Mouse (Mus musculus) embryonic facial prominence, embryonic 15.5 days (tissue): ENCODE measurements at regions not wholly inside any gene's neighbourhood (a gene's known extent, or its start where the extent isn't known, plus 50 kb on each side); places are given as distances from the start of the nearest gene placed in this dataset.

ENCODE experiments used
- ATAC-seq: fragments of 200-750 bp; cut with Nextera tagmentation; 2 replicates; pipeline ENCODE4 v1.8.0; 2017; ENCODE audit warnings: low read depth, moderate TSS enrichment; ENCODE audit not compliant: insufficient number of reproducible peaks, low FRiP score, low TSS enrichment
- H3K27ac ChIP-seq: fragments of 300-500 bp; sonication (generic); replicated peaks from 2 replicates; pipeline ENCODE4 v1.5.1; 2015; ENCODE audit warnings: mild to moderate bottlenecking, inconsistent platforms
- H3K27me3 ChIP-seq: fragments of 300-500 bp; sonication (generic); 2 replicates; pipeline ENCODE4 v1.6.1; 2015; ENCODE audit warnings: inconsistent platforms
- H3K36me3 ChIP-seq: fragments of 300-500 bp; sonication (generic); 2 replicates; pipeline ENCODE4 v1.6.1; 2015; ENCODE audit warnings: mild to moderate bottlenecking, inconsistent platforms
- H3K4me1 ChIP-seq: fragments of 300-500 bp; sonication (generic); 2 replicates; pipeline ENCODE4 v1.6.1; 2015; ENCODE audit warnings: inconsistent platforms
- H3K4me2 ChIP-seq: fragments of 300-500 bp; sonication (generic); replicated peaks from 2 replicates; pipeline ENCODE4 v1.6.1; 2015; ENCODE audit warnings: mild to moderate bottlenecking, inconsistent platforms
- H3K4me3 ChIP-seq: fragments of 300-500 bp; sonication (generic); replicated peaks from 2 replicates; pipeline ENCODE4 v1.5.1; 2015; ENCODE audit warnings: mild to moderate bottlenecking, inconsistent platforms
- H3K9ac ChIP-seq: fragments of 300-500 bp; sonication (generic); 2 replicates; pipeline ENCODE4 v1.6.1; 2015; ENCODE audit warnings: inconsistent platforms
- H3K9me3 ChIP-seq: fragments of 300-500 bp; sonication (generic); replicated peaks from 2 replicates; pipeline ENCODE4 v1.6.1; 2016; ENCODE audit warnings: inconsistent platforms
- WGBS: fragments of 180-500 bp; shearing (Covaris S2); methylation state at CpG from one replicate; pipeline ENCODE4 v1.1.7; 2015; 5-methylcytosine and 5-hydroxymethylcytosine counted together

GRCm38 (mm10) chr13:110540543-110541265, 145.9 kb downstream of the Plk2 start:
- no peak overlapping the region for H3K9ac ChIP-seq
- no peak overlapping the region for H3K27ac ChIP-seq
- H3K4me2 ChIP-seq: no peak overlapping the region
- H3K4me3 ChIP-seq: no peak overlapping the region
- H3K36me3 ChIP-seq: no peaks in the 10 kb centered on the region
- WGBS: 55% methylated on average over 13 of the region's 13 CpGs
- no peak for ATAC-seq
- H3K27me3 ChIP-seq: no peaks in the 10 kb centered on the region
- H3K9me3 ChIP-seq: no peaks in the 10 kb centered on the region
- H3K4me1 ChIP-seq: no peaks in the 10 kb centered on the region

- no peak overlapping the region for H3K9ac ChIP-seq
- no peaks in the 10 kb centered on the region for H3K9me3 ChIP-seq
- 65% methylated on average over 5 of the region's 5 CpGs for WGBS
- no peak overlapping the region for H3K4me3 ChIP-seq
- H3K27me3 ChIP-seq: no peaks in the 10 kb centered on the region
- no peaks in the 10 kb centered on the region for H3K4me1 ChIP-seq
- no peak overlapping the region for H3K4me2 ChIP-seq
- no peak for ATAC-seq
- no peaks in the 10 kb centered on the region for H3K36me3 ChIP-seq
- H3K27ac ChIP-seq: no peak overlapping the region
These were observed 146.7 kb downstream of the Plk2 start for GRCm38 (mm10) chr13:110541288-110542148.

GRCm38 (mm10) chr13:110542303-110543065, 147.6 kb downstream of the Plk2 start:
- H3K27ac ChIP-seq: no peak overlapping the region
- no peaks in the 10 kb centered on the region for H3K36me3 ChIP-seq
- no peaks in the 10 kb centered on the region for H3K9me3 ChIP-seq
- H3K4me3 ChIP-seq: no peak overlapping the region
- H3K27me3 ChIP-seq: no peaks in the 10 kb centered on the region
- ATAC-seq: no peak
- no peak overlapping the region for H3K4me2 ChIP-seq
- WGBS: 86% methylated on average over 5 of the region's 5 CpGs
- H3K9ac ChIP-seq: no peak overlapping the region
- H3K4me1 ChIP-seq: no peaks in the 10 kb centered on the region

- no peak overlapping the region for H3K4me3 ChIP-seq
- H3K27ac ChIP-seq: no peak overlapping the region
- 65% methylated on average over 6 of the region's 6 CpGs for WGBS
- no peak for ATAC-seq
- H3K9ac ChIP-seq: no peak overlapping the region
- H3K9me3 ChIP-seq: no peaks in the 10 kb centered on the region
- no peaks in the 10 kb centered on the region for H3K4me1 ChIP-seq
- H3K4me2 ChIP-seq: no peak overlapping the region
- H3K27me3 ChIP-seq: no peaks in the 10 kb centered on the region
- H3K36me3 ChIP-seq: no peaks in the 10 kb centered on the region
These were observed 150.6 kb downstream of the Plk2 start for GRCm38 (mm10) chr13:110545454-110545853.

- H3K27me3 ChIP-seq: no peaks in the 10 kb centered on the region
- H3K4me2 ChIP-seq: no peak overlapping the region
- no peak for ATAC-seq
- H3K27ac ChIP-seq: 0 out of 2 replicates have a peak overlapping the region, but pooled peaks have one; percentile 28
- H3K9me3 ChIP-seq: no peaks in the 10 kb centered on the region
- H3K9ac ChIP-seq: no peak overlapping the region
- 52% methylated on average over 7 of the region's 7 CpGs for WGBS
- no peaks in the 10 kb centered on the region for H3K4me1 ChIP-seq
- H3K36me3 ChIP-seq: no peaks in the 10 kb centered on the region
- H3K4me3 ChIP-seq: no peak overlapping the region
These were observed 160.9 kb downstream of the Plk2 start for GRCm38 (mm10) chr13:110555529-110556319.

- Histone ChIP-seq H3K27ac (no peak overlapping the region), H3K9me3 (no peaks in the 10 kb centered on the region), H3K36me3 (no peaks in the 10 kb centered on the region), H3K4me1 (no peaks in the 10 kb centered on the region), H3K4me2 (no peak overlapping the region), H3K9ac (no peak overlapping the region), H3K4me3 (no peak overlapping the region), H3K27me3 (no peaks in the 10 kb centered on the region)
- no peak for ATAC-seq
- WGBS: 62% methylated on average over 9 of the region's 9 CpGs
These were observed 161.7 kb downstream of the Plk2 start for GRCm38 (mm10) chr13:110556355-110557095.

- no peaks in the 10 kb centered on the region for H3K4me1 ChIP-seq
- no peak overlapping the region for H3K9ac ChIP-seq
- 70% methylated on average over 28 of the region's 28 CpGs for WGBS
- 0 out of 2 replicates have a peak overlapping the region, but pooled peaks have one; percentile 3 for H3K4me2 ChIP-seq
- no peaks in the 10 kb centered on the region for H3K27me3 ChIP-seq
- 0 out of 2 replicates have a peak overlapping the region, but pooled peaks have one; percentile 34 for H3K27ac ChIP-seq
- H3K4me3 ChIP-seq: no peak overlapping the region
- H3K36me3 ChIP-seq: no peaks in the 10 kb centered on the region
- ATAC-seq: no peak
- H3K9me3 ChIP-seq: no peaks in the 10 kb centered on the region
These were observed 163.3 kb downstream of the Plk2 start for GRCm38 (mm10) chr13:110557930-110558727.

GRCm38 (mm10) chr13:110560566-110560965, 165.7 kb downstream of the Plk2 start:
- Histone ChIP-seq H3K27ac (no peak overlapping the region), H3K4me1 (peaks cover 4% of the 10 kb centered on the region; the same call in 1 of the 2 replicates), H3K27me3 (no peaks in the 10 kb centered on the region), H3K36me3 (no peaks in the 10 kb centered on the region), H3K9ac (no peak overlapping the region), H3K4me2 (no peak overlapping the region), H3K9me3 (no peaks in the 10 kb centered on the region), H3K4me3 (no peak overlapping the region)
- WGBS: 66% methylated on average over 13 of the region's 13 CpGs
- no peak for ATAC-seq

GRCm38 (mm10) chr13:110562499-110562898, 167.7 kb downstream of the Plk2 start:
- Histone ChIP-seq H3K27me3 (no peaks in the 10 kb centered on the region), H3K4me1 (peaks cover 4% of the 10 kb centered on the region; the same call in 1 of the 2 replicates), H3K9me3 (no peaks in the 10 kb centered on the region), H3K4me3 (no peak overlapping the region), H3K27ac (no peak overlapping the region), H3K9ac (no peak overlapping the region), H3K4me2 (no peak overlapping the region), H3K36me3 (no peaks in the 10 kb centered on the region)
- 86% methylated on average over 3 of the region's 3 CpGs for WGBS
- ATAC-seq: no peak
